Mouse (Mus musculus): ENCODE results near the gene Etl4.

Gene Etl4

DNA sequence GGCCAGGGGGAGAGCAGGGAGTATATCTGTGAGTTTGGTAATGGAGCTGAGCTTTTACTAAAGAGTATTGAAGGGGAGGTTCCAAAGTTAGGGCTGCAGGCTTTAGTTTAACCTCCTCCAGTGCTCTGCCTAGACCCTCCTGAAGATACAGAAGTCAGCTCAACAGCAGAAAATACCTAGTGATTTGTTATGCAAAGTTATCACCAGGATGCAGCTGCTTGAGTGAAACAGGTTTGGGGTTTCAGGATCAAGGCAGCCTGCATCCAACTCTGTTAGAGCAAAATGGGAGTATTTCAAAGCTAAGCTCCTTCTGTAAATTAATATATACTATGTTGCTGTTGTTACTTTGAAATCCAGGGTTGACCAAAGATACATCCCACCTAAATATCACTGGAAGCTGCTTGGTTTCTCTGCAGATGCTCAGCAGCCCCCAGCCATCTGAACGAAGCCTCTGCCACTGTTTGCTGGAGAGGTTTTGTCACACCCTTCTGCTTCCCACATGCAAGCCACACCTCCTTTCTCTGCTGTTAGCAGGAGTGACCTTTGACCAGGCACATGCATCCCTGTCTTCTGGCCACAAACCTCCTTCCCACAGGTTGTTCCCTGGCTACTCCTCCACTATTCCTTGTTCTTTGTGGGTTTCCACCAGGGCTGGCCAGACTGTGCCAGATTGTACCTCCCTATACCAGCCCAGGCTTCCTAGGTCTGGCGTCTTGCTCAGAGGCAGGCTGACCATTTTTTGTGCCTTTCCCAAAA lies 814.6 kb downstream of the Etl4 start:
- DNase-seq = no peak

DNA sequence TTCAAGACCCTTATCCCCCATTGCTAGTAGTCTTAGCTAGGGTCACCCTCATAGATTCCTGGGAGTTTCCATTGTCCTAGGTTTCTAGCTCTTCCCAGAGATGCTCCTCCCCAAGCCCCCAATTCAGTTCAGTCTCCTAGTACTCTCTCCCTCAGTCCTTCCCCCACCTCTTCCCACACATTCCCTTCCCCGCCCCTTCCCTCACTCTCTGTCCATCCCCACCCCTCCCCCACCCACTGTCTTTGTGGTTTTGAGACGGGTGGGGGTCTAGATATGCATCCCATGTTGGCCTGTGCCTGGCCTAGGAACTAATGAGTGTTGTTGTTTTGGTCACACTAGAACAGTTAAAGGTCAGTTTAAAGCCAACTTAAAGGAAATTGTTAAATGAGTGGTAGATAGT lies 817.4 kb downstream of the Etl4 start:
- no peak for DNase-seq

DNA sequence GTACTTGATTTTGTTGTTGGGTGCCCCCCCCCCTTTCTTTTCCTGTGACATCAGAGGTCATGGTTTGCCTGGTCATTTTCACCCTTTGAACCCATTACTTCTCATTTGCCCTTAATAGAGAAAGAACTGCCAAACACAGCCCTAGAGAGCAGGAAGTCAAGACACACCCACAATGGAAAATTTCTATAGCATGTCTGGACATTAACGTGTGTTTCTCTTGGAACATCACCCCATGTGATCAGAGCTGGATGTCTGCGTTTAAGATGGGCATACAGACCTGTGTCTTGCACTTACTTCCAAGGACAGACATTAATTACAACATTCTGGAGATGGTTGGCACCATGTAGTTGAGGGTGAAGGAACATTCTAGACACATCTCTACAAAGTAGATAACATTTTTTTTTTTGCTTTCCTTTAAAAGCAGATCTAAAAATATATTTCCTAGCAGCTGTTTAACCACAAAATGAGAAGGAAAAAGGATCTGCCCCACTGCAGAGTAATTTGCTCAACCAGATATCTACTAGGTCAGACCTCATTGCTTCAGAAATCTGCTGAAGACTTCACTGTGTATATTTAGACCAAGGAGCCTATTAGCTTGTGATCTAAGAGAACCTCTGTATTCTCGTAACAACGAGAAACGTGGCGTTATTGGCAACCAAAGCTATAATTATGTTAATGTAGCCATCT lies 818.3 kb downstream of the Etl4 start:
- DNase-seq = no peak

DNA sequence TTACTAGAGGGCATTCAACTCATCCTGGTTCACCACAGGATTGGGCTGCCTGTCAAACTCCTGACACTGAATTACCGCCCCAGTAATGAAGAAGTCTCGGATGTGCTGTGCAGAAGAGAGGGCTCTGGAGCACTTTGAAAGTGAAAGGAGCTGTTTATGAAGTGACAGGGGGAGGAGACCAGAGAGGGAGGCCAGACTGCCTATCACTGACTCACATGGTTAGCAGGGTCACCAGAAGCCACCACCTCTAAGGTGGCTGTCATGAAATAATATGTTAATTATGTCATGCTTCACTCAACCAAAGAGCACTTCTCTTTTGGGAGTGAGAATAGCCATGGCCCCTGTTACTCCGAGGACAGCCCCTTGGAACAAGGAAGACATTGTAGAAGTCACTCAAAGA lies 825.9 kb downstream of the Etl4 start:
- no peak for DNase-seq

DNA sequence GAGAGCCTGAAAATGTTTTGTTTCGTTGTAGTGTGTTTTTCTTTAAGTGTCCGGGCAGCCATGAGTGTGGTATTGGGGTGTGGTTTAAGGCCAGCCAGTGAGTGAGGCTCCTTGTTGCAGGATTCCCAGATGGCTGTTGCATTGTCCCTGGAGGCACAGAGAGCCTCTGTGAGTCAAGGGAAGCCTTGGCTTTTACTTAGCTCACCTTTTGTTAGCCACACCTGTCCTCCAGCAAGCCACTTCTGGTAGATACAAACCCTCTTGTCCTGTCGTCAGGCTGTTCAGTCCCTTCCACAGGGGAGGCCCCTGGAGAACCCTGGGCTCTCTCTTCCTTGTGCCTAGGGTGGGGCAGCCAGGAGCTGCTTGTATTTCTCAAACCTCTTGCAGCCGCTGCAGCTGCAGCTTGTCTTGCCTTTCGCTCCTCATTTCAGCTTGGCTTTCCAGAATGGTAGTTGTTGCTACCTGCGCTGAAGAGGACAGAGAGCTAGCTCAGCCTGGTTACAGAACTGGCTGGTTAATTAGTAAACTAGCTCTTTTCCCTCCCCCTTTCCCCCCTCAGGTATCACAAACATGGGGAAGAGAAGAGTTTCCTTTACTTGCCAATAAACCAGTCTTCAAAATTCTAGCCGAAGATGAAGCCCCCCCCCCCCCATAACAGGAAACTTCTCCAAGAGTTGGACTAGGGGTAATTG lies 826.9 kb downstream of the Etl4 start:
- DNase-seq = no peak

DNA sequence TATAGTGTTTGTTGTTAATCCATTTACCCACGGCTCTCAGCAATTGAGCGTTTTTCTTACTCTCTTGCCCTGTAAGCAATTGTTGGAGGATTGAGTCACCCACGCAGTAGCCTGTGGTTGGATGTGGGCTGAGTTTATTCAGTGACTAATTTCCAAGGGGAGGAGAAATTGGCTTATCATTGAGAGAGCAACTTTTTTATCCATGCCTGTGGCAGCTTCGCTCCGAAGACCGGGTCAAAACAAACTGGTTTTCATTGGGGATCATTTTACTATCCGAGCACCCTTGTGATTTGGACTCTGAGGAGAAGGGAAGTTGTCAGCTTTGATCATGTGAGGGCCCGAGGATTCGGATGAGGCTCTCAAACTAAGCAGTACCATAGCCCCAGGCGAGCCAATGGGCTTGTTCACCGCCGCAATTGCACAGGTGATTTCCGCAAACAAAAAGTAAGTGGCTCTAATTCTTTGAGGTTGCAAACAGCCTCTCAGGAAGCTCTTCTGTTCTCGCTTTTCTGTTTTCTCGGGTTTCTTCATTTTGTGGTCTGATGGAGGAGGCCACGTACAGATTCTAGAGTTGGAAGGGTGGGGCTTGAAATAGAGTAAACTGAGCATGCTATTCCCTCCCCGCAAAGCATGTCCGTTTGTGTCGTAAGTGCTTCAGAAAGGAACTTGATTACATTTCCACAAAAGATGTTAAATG lies 827.7 kb downstream of the Etl4 start:
- DNase-seq = no peak

DNA sequence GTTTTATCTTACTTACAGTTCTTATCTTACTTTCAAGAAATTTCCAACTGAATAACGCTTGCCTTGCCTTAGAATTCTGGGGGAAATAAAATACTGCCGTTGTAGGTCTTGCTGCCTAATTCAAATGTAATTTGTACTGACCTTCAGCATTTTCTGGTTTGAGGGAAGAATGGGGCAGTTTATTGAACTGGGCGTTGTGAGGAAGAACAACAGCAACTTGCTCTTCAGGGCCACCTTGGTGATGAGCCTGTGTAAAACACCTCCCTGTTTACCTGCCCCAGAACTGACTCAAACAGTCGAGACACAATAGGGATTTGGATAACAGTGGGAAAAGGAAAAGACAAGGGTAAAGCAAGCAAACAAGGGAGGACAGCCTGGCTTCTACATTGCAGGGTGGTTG lies 828.3 kb downstream of the Etl4 start:
- no peak for DNase-seq

DNA sequence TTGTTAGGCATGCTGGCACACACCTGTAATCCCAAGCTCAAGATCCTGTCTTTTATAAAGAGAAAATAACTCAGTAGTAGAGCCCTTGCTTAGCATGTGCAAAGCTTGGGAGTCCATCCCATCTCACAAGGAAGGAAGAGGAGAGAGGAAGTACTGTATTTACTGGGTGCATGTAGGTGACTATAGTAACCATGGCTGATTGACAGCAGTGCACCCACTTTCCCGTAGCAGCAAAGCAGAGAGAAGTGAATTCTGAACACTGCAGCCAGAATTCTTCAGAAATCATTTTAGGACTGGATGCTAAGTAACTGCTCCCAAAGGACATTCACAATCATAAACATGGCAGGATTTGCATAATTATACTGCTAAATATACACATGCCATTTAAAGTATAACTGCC lies 838.1 kb downstream of the Etl4 start:
- no peak for DNase-seq

DNA sequence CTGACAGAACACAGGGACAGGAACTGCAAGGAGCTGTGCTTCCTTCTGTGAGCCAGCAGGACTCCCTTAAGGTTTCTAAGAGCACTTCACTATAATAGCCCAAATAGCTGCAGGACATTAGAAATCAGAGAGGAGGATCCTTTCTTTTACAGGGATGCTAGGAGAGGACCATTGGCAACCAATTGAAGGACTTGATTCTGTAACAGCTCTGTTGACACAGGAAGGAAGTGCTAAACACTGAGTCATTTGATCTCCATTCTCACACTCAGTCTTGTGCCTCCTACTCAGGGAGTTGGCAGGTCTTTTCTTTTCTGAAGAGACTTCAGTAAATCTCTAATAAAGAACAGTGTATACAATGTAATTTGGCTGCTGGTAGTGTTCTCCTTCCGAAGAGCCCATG lies 838.9 kb downstream of the Etl4 start:
- no peak for DNase-seq

DNA sequence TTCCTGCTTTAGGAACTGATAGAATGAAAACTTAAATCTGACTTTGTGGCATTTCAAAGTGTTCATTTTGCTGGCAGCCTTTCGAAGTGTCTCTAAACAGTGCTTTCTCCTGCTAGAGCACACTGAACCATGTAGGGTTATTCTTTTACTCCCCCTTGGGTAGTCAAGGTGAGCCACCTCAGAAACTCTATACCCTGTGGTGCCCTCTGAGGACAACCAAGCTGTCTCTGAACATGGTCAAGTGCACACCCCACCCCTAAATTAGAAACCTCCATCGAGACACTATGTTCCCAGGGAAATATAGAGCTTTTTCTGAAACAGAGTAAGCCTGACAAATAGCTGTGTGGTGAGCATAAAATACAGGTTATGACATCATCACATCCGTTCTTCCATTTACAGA lies 840.1 kb downstream of the Etl4 start:
- no peak for DNase-seq

DNA sequence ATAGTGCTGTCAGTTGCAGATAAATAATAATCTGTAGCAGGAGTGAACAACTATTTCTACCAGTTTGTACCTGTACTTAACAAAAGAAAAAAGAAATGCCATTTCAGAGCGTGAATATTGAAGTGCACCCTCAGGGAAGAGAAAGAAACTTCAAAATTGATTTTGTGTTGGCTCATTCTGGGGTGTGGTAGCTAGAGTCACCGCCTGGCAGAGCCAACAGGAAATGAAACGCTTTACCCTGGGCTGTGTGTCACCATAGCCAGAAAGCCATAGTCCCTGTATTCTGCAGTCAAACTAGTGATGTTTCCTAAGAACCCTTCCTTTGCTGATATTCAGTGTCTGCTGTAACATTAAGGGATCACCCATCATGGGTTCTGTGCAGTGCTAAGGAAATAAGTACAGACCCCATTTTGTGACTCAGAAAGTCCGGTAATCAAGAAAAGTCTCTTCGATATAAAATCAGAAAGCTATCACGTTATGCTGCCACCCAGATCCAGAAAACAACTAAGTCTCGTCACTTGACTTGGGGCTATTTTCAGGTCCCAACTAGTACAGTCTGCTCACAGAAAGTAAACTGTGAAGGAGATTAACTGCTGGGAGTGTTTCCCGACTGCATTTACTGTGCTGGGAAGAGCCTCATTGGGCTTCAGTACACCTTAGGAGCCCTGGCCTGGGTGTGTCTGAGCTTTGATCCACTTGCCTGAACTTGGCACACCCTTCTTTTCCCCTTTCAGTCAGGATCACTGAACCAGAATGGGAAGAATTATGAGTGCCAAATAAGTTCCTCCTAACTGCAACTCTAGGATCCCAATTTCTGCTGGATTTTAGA lies 843.9 kb downstream of the Etl4 start:
- DNase-seq = no peak

DNA sequence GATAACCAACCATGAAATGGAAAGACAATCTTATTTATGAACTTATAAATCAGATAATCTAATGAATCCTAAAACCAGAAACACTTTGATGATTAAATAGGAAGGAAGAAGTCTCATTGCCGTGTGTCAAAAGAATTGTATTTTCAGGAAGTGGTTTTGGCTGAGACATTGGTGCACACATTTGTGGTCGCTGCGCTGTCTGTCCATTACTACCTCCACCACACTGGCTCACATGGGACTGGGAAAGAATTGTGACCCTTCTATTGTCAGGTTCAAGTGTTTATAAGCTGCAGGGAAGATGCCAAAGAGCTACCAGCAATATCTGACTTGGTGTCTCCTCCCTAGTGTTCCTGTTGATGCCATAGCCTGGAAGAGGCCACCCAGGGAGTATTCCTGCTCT lies 847.4 kb downstream of the Etl4 start:
- no peak for DNase-seq

DNA sequence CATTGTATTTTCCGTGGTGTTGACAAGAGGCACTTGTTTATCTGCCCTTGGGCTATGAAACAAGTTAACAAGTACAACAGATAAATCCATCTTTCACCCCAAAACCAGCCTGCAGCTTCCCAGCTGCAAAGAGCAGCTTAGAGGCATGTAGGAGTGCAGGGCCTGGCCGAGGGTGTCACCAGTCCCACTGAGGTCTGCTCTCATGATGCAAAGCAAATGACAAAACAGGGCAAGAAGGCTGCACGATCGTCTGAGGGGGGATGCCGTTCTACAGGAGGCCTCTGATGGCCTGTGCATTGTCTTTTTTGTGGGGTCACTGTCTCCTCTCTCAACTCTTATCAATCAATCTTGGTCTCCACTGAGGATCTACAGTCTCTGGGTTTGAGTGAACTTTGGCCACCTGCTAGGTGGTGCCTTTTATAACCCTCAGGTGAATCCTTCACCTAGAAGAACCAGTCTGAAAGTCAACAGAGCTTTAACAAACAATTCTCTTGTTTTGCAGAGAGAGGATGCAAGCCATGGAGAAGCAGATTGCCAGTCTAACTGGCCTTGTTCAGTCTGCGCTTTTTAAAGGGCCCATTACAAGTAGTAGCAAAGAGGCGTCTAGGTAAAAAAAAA lies 849.6 kb downstream of the Etl4 start:
- no peak for DNase-seq

DNA sequence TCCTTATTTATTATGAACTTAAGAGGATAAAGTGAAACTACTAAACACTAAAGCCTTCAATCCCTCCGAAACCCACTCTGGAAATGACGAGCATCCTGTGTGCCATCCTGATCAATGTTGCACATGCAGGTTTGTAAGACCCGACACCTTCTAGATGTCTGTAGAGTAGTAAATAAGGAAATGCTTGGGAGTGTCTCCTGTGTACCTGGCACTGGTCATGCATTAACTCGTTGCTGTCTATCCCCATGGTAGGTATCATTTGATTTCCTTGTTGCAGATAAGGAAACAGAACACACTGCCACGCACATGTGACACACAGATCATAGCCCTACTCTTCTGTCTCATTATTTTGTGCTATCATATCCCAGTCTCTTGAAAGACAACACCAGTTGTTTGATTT lies 851.7 kb downstream of the Etl4 start:
- no peak for DNase-seq

DNA sequence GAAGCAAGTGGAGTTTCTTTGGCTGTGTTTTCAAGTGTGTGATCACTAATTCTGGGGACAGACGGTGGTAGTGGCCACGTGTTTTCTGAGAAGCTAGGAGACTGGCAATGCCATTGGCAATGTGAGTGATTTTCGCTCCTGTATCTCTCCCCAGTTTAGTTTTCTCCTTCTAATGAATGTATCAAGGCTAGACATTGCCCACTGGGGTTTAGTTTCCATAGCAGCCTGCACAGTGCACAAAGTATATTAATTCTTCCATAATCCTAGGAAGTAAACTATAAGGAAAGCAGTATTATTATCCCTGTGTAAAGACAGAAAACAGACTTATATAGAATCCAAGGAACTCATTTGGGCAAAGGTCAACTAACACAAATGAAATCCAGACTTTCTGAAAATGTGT lies 852.2 kb downstream of the Etl4 start:
- no peak for DNase-seq

DNA sequence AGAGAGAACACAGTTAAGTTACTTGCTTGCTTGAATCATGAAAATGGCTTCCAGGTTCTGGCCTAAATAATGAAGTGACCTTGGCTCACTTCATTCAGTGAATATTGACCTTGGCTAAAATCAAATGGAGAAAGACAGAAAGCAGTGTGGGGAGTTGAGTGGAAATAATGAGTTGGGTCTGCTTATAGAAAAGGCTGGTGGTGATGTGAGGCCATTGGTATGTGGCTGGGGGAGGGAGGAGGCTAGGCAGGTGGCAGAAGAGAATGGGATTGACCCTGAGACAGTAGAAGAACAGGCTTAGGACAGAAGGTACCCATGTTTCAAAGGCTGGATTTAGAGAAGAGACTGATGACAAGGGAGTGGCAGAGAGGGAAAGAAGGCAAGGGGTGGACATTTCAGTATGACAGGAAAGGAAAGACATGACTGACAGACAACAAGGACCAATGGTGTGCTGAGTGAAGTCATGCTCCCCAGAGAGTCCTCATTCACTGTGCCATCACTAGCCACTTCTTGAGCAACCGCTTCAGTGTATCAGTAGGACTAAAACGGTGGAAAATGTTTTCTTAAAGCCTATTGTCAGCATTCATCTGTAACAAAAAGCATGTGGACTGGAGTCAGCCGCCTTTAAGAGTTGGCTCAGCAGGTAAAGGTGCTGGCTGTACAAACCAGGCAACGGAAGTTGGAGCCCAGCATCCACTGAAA lies 854.1 kb downstream of the Etl4 start:
- DNase-seq = no peak

DNA sequence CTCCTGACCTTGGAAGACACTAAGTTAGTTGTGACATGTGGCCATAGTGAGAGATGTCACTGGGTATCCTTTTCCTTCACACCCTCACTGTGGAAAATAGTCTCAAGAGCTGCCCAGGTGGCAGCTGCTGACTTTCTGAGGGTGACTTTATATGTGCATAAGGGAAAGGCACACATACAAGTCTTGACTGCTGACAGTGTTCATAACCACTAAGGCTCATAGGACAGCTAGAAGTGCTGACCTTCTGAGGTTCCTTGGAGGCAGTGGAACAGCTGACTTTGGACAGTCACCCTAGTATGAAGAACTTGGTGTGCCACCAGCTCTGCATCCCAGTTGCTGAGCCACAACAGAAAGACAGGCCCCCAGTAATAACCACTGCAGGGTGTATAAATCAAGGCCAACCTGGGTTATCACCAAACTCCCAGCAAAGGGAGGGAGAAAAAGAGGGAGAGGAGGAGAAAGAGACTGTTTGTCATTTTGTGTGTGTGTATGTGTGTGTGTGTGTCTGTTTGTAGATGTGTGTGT lies 855.0 kb downstream of the Etl4 start:
- no peak for DNase-seq

DNA sequence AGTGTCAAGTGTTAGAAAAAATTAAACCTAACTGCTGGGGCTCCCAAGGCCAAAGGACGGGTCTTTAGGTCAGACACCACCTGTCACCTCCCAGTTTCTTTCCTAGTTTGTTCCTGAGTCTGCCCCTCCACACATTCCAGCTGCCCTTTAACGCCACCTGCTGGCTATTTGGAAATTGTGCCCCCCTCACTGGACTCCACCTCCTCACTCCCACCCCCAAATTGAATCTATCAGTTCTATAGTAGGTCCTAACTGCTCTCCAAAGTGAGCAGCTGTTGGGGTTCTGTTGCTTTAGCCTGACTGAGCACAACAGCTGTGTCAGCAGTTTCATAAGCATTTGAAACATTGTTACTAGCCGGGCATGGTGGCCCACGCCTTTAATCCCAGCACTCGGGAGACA lies 859.1 kb downstream of the Etl4 start:
- no peak for DNase-seq

DNA sequence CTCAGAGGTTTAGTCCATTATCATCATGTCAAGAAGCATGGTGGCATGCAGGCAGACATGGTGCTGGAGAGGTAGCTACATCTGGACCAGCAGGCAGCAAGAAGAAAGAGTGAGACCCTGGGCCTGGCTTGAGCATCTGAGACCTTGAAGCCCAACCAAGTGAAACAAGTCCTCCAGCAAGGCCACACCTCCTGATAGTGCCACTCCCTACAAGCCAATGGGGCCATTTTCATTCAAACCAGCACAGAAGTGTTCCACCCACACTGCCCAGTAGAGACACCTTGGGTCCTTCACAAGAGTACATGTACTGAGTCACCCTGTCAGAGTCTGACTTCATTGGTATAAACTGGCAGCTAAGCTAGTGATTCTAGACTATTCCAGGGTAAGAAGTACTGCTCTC lies 860.6 kb downstream of the Etl4 start:
- no peak for DNase-seq

DNA sequence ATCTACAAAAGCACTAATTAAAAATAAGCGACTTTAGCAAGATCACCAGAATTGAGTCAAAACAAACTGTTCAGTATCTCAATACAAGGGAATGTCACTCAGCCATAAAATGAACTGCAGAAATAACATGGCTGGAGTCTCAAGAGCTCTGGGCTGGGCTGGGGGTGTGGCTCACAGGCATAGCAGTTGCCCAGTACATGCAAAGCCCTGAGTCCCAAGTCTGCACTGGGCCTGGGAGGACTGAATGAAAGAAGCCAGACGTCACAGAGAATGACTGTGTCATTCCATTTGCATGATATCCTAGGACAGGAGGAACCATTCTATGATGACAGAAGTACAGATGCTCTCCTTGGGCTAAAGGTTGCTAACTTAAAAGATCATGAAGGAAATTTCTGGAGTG lies 864.9 kb downstream of the Etl4 start:
- DNase-seq = no peak

DNA sequence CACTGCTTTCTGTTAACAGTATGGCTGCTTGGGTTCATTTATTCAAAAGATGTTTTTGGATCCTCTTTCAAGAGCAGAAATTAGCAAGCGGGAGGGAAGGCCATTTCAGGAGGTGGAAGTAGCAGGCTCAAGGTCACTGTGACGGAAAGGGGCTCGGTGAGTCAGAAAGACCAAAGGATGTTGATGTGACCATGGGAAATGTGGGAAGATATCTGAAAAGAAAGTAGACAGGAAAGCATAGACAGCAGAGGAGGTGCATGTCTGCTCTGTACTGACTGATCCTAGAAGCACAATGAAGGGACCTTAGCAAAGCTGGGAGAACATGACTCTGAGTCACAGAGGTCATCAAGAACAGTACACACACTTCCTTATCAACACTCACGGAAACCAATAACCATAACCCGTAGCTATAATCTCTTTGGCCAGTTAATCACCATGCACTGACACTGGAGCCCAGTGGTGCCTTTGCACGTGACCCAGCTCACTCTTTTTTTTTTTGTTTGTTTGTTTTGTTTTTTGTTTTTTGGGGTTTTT lies 866.7 kb downstream of the Etl4 start:
- no peak for DNase-seq

All from thymus, adult 18-20 months (tissue).